Mouse (Mus musculus): ENCODE results near the gene Gabrg3.

- TF ChIP-seq ZC3H11A (IDR thresholded peaks at IDR 0.05; ENCODE audit: borderline replicate concordance, low read depth, low read length) (no peak), ZNF384 (IDR thresholded peaks at IDR 0.05; ENCODE audit: low read depth, low read length) (no peak)
These were observed 79.7 kb downstream of the Gabrg3 start for GRCm38 (mm10) chr7:57307337-57307736.

Data from ES-E14 (cell line).